Mouse (Mus musculus): ENCODE data around the gene Gabrg3. TPM values are rescaled to one million over a fixed set of nuclear protein-coding genes. Genes with fewer than 3 reads are reported as not detected.

Gabrg3 gene
- under 0.01 TPM in 1 of 2 replicates, not detected in the other for polyA plus RNA-seq (2012)

DNA sequence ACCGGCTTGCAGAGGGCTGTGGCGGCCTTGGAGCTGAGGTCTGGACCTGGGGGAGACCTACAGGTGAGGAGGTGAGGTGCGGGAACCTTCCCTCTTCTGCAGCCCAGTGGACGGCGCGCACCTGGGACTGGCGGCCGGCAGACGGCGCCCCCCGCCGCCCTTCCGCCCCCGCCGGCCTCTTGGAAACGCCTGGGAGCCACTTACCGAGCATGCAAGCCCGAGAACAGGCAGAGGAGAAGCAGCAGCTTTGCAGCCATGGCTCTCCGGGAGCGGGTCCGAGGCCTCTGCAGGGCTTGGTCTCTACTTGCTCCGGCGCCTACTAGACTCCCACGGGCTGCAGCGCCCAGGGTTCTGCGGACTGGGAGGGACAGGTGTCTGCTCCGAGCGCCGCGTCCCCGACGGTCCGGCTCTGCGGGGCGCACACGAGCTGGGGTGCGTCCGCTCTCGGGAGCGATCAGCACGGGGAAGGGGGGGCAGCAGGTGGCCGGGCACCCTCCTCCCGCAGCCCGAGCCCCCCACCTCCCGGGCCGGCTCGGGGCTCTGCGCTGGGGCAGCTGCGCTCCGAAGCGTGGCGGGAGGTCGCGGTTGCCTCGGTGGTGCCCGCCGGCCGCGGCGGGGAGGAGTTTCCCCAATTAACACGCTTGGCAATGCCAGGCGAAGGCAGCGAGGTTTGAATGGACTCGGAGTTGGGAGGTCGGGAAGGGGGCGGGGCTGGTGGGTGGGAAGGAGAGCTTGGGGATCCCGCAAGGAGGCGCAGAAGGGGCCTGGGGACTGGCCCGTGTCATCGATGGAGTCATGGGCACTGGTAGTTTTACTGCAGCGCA, at the start of gene Gabrg3:
TSS of gene Gabrg3 (minus strand) at position 672 of the 824 bp plus-strand sequence.
- Histone ChIP-seq H3K27me3 (ENCODE audit: control insufficient read depth) (peaks cover 15% of the 10 kb centered on the region), H3K9me3 (ENCODE audit: control insufficient read depth, low read length) (no peaks in the 10 kb centered on the region; the same call in 1 of the 2 replicates), H3K36me3 (ENCODE audit: control insufficient read depth) (no peaks in the 10 kb centered on the region), H3K4me1 (ENCODE audit: control insufficient read depth) (no peaks in the 10 kb centered on the region), H3K4me3 (replicated peaks) (no peak within 1 kb of the TSS)
- TF ChIP-seq TAL1 (IDR thresholded peaks at IDR 0.05; ENCODE audit: low read length) (no peak), GATA1 (IDR thresholded peaks at IDR 0.05; ENCODE audit: low read length) (no peak)

DNA sequence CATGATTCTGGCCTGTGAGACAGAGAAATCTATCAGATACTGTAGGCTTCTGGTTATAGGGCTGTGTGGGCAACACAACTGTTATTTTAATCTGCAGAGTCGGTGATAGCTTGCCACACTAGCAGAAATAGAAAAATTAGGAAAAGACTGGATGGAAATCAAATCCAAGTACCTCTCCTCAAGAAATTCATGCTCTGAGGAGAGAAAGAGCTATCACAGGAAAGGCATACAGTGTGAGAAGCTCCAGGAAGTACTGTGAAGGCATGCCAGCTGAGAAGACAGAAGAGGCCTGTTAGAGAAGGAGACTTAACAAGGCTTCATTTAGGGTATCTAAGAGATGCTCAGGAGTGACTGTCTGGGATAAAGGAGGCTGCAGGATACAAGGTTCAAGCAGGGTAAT, 35.7 kb upstream of the Gabrg3 start:
- Histone ChIP-seq H3K36me3 (ENCODE audit: control insufficient read depth) (no peaks in the 10 kb centered on the region), H3K27me3 (ENCODE audit: control insufficient read depth) (no peaks in the 10 kb centered on the region), H3K9me3 (ENCODE audit: control insufficient read depth, low read length) (peaks cover 6% of the 10 kb centered on the region; the same call in 1 of the 2 replicates), H3K4me3 (replicated peaks) (no peak overlapping the region), H3K4me1 (ENCODE audit: control insufficient read depth) (no peaks in the 10 kb centered on the region)
- TF ChIP-seq GATA1 (IDR thresholded peaks at IDR 0.05; ENCODE audit: low read length) (no peak), TAL1 (IDR thresholded peaks at IDR 0.05; ENCODE audit: low read length) (no peak)

GRCm38 (mm10) chr7:57421044-57421443, 34.1 kb upstream of the Gabrg3 start:
- H3K4me3 ChIP-seq (replicated peaks): no peak overlapping the region
- no peak for TF ChIP-seq TAL1 (IDR thresholded peaks at IDR 0.05; ENCODE audit: low read length)
- no peak for TF ChIP-seq GATA1 (IDR thresholded peaks at IDR 0.05; ENCODE audit: low read length)
- H3K4me1 ChIP-seq (ENCODE audit: control insufficient read depth): no peaks in the 10 kb centered on the region
- H3K27me3 ChIP-seq (ENCODE audit: control insufficient read depth): no peaks in the 10 kb centered on the region
- H3K36me3 ChIP-seq (ENCODE audit: control insufficient read depth): no peaks in the 10 kb centered on the region
- H3K9me3 ChIP-seq (ENCODE audit: control insufficient read depth, low read length): peaks cover 6% of the 10 kb centered on the region; the same call in 1 of the 2 replicates

- peaks cover 10% of the 10 kb centered on the region for H3K9me3 ChIP-seq (ENCODE audit: control insufficient read depth, low read length)
- H3K4me1 ChIP-seq (ENCODE audit: control insufficient read depth): no peaks in the 10 kb centered on the region
- no peak within 1 kb of the TSS for H3K4me3 ChIP-seq (replicated peaks)
- TF ChIP-seq TAL1 (IDR thresholded peaks at IDR 0.05; ENCODE audit: low read length): no peak
- no peak for TF ChIP-seq GATA1 (IDR thresholded peaks at IDR 0.05; ENCODE audit: low read length)
- H3K27me3 ChIP-seq (ENCODE audit: control insufficient read depth): no peaks in the 10 kb centered on the region
- no peaks in the 10 kb centered on the region for H3K36me3 ChIP-seq (ENCODE audit: control insufficient read depth)
Observed at GRCm38 (mm10) chr7:57419392-57419791, 32.4 kb upstream of the Gabrg3 start, which contains the start of gene Gabrb3. Gene Gabrb3, plus strand, starts transcription at chr7:57419692.

- Histone ChIP-seq H3K4me1 (ENCODE audit: control insufficient read depth) (no peaks in the 10 kb centered on the region), H3K4me3 (replicated peaks) (no peak overlapping the region), H3K27me3 (ENCODE audit: control insufficient read depth) (no peaks in the 10 kb centered on the region), H3K36me3 (ENCODE audit: control insufficient read depth) (no peaks in the 10 kb centered on the region), H3K9me3 (ENCODE audit: control insufficient read depth, low read length) (peaks cover 26% of the 10 kb centered on the region)
- no peak for TF ChIP-seq GATA1 (IDR thresholded peaks at IDR 0.05; ENCODE audit: low read length)
- no peak for TF ChIP-seq TAL1 (IDR thresholded peaks at IDR 0.05; ENCODE audit: low read length)
Observed at GRCm38 (mm10) chr7:57412896-57413295, 25.9 kb upstream of the Gabrg3 start.

DNA sequence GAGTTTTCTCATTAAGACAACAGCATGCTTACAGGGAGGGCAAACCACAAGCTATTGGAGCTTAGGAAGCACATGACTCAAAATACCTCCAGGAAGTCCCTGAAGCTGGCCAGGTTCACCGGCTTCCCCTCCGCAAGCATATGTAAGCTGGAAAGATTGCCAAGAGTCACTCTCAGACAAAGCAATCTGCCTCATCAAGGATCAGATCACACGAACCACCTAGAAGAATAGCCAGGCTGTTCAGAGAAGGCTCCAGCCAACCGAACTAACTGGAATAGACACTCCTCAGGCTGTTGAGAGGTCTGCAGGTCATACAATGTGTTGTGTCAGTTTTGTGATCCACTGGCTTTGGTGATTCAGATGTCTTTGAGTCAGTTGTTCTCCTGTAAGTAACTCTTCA, 24.2 kb upstream of the Gabrg3 start:
- no peaks in the 10 kb centered on the region for H3K4me1 ChIP-seq (ENCODE audit: control insufficient read depth)
- H3K9me3 ChIP-seq (ENCODE audit: control insufficient read depth, low read length): peaks cover 31% of the 10 kb centered on the region
- no peaks in the 10 kb centered on the region for H3K36me3 ChIP-seq (ENCODE audit: control insufficient read depth)
- H3K4me3 ChIP-seq (replicated peaks): no peak overlapping the region
- H3K27me3 ChIP-seq (ENCODE audit: control insufficient read depth): no peaks in the 10 kb centered on the region
- TF ChIP-seq TAL1 (IDR thresholded peaks at IDR 0.05; ENCODE audit: low read length) (no peak), GATA1 (IDR thresholded peaks at IDR 0.05; ENCODE audit: low read length) (no peak)

GRCm38 (mm10) chr7:57393551-57393950, 6.6 kb upstream of the Gabrg3 start:
- H3K9me3 ChIP-seq (ENCODE audit: control insufficient read depth, low read length): no peaks in the 10 kb centered on the region
- H3K4me1 ChIP-seq (ENCODE audit: control insufficient read depth): no peaks in the 10 kb centered on the region
- TF ChIP-seq TAL1 (IDR thresholded peaks at IDR 0.05; ENCODE audit: low read length) (no peak), GATA1 (IDR thresholded peaks at IDR 0.05; ENCODE audit: low read length) (no peak)

DNA sequence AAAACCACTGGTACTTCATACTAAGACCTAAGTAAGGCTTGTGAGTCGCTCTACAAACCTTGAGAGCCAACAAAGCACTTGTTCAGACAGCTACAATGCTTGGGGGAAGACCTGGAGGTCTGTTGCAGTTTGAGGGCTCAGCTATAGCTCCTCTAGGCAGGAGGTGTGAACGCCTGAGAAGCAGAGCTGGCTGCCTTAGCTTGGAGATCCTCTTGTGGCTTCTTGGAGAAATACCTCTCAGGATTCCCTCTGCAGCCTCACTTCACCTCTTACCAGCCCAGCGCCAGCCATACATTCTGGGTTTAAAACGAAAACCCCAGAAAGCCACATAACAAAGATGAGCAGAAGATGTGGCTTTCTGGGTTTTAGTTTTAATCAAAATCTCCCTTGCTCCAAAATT, 3.1 kb upstream of the Gabrg3 start:
- H3K36me3 ChIP-seq (ENCODE audit: control insufficient read depth): no peaks in the 10 kb centered on the region
- no peak overlapping the region for H3K4me3 ChIP-seq (replicated peaks)
- TF ChIP-seq TAL1 (IDR thresholded peaks at IDR 0.05; ENCODE audit: low read length) (no peak), GATA1 (IDR thresholded peaks at IDR 0.05; ENCODE audit: low read length) (no peak)
- H3K27me3 ChIP-seq (ENCODE audit: control insufficient read depth): peaks cover 15% of the 10 kb centered on the region
- no peaks in the 10 kb centered on the region; the same call in 1 of the 2 replicates for H3K9me3 ChIP-seq (ENCODE audit: control insufficient read depth, low read length)
- no peaks in the 10 kb centered on the region for H3K4me1 ChIP-seq (ENCODE audit: control insufficient read depth)

More at GRCm38 (mm10) chr7:57393551-57393950, 6.6 kb upstream of the Gabrg3 start:
- no peaks in the 10 kb centered on the region for H3K27me3 ChIP-seq (ENCODE audit: control insufficient read depth)
- H3K4me3 ChIP-seq (replicated peaks): no peak overlapping the region
- no peaks in the 10 kb centered on the region for H3K36me3 ChIP-seq (ENCODE audit: control insufficient read depth)

GRCm38 (mm10) chr7:57387341-57387654, 310 bp upstream of the Gabrg3 start:
- H3K9me3 ChIP-seq (ENCODE audit: control insufficient read depth, low read length): no peaks in the 10 kb centered on the region; the same call in 1 of the 2 replicates
- H3K4me3 ChIP-seq (replicated peaks): no peak overlapping the region
- H3K27me3 ChIP-seq (ENCODE audit: control insufficient read depth): peaks cover 15% of the 10 kb centered on the region
- no peak for TF ChIP-seq TAL1 (IDR thresholded peaks at IDR 0.05; ENCODE audit: low read length)
- TF ChIP-seq GATA1 (IDR thresholded peaks at IDR 0.05; ENCODE audit: low read length): no peak
- H3K4me1 ChIP-seq (ENCODE audit: control insufficient read depth): no peaks in the 10 kb centered on the region
- no peaks in the 10 kb centered on the region for H3K36me3 ChIP-seq (ENCODE audit: control insufficient read depth)
